Mouse (Mus musculus): ENCODE measurements around the gene Hist1h2ab.
A peak's percentile ranks its signal among the peaks of the same experiment; 100 is the strongest.

Gene Hist1h2ab

DNA sequence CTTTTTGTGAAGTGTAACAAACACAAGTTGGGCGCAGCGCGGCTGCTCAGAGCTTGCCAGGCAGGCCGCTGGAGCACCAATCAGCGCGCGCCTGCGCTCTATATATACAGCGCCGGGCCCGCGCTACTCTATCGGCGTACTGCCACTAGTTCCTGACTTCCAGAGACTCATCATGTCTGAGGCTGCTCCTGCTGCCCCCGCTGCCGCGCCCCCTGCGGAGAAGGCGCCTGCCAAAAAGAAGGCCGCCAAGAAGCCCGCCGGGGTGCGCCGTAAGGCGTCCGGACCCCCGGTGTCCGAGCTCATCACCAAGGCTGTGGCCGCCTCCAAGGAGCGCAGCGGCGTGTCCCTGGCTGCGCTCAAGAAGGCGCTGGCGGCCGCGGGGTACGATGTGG is 12.3 kb upstream of the Hist1h2ab start, which contains the start of gene Hist1h1c:
Gene Hist1h1c, plus strand, starts transcription at position 132 of the 392 bp plus-strand sequence.
- peak; percentile 93 for DNase-seq

DNA sequence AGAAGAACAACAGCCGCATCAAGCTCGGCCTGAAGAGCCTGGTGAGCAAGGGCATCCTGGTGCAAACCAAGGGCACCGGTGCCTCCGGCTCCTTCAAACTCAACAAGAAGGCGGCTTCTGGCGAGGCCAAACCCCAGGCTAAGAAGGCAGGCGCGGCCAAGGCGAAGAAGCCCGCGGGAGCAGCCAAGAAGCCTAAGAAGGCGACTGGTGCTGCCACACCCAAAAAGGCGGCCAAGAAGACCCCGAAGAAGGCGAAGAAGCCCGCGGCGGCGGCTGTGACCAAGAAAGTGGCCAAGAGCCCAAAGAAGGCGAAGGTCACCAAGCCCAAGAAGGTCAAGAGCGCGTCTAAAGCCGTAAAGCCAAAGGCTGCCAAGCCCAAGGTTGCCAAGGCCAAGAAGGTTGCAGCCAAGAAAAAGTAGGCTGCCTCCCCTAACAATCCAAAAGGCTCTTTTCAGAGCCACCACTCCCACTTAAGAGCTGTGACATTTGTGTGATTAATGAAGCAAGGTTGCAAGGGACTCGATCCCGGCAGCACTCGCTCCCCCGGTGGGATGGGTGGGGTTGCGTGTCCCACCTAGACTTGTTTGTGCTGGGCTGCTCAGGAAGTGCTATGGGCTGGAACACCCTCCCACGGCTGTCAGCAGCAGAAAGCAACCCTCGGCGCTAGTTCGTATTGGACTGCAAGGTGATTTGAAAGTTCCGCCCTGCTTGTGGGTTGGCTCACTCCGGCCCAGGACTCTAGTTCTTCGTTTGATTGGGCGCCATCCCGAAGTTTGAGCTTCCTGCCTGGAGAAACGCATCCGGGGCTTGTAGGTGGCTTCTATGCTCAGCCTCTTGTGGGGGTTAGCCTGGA is 11.6 kb upstream of the Hist1h2ab start:
- DNase-seq: peak; percentile 95

- no peak for DNase-seq
These were observed 11.0 kb upstream of the Hist1h2ab start for GRCm38 (mm10) chr13:23739922-23740252.

GRCm38 (mm10) chr13:23740256-23740840 is 10.6 kb upstream of the Hist1h2ab start:
- no peak for DNase-seq

GRCm38 (mm10) chr13:23740910-23741309 is 10.0 kb upstream of the Hist1h2ab start:
- DNase-seq: no peak

GRCm38 (mm10) chr13:23742007-23742406 is 8.9 kb upstream of the Hist1h2ab start:
- no peak for DNase-seq

- DNase-seq: no peak
These were observed 7.7 kb upstream of the Hist1h2ab start for GRCm38 (mm10) chr13:23743215-23743614.

DNA sequence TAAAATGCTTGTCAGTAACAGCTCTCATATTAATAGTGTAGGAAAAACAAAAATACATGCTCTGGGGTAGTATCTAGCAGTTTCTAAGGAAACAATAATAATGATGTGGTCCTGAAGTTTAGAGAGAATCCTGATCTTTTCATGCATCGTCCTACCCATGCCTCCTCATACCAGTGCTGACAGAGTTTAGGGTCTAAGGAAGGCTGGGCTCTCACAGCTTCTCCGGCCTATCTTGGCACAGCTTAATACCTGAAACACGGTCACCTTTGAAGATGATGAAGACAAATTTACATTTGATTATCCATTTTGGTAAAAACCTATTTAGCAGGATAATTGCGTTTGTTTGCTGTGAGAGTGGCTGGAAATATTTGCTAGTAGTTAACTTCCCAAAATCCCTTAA is 7.0 kb upstream of the Hist1h2ab start:
- no peak for DNase-seq

DNA sequence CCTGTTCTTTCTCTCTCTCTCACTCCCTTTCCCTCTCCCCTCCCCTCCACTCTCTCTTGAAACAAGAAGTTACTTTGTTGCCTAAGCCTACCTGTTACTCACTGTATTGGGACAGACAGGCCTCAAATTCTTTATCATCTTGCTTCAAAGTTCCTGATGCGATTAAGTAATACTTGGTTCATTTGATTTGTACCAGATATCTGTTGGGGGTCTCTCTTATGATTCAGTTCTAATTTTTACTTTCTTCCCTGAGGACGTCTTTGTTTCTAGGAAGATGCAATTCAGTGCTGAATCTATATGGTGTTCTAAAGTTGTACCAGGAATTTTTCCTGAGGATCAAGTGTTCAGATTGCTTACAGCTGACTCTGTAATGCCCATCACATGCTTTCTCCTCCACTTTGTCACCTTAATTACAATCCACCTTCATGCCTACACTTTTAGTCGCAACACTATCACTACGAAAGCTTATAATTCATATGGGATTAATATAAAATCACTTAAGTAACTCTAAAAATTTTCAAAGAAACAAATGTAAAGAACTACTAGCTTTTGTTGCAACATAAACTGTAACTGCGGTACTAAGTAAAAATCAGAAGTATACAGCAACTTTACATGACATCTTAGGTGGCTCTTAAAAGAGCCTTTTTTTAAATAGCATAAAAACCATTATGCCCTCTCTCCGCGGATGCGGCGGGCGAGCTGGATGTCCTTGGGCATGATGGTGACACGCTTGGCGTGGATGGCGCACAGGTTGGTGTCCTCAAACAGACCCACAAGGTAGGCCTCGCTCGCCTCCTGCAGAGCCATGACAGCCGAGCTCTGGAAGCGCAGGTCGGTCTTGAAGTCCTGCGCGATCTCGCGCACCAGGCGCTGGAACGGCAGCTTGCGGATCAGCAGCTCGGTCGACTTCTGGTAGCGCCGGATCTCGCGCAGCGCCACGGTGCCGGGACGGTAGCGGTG is 6.2 kb upstream of the Hist1h2ab start:
- DNase-seq: no peak

DNA sequence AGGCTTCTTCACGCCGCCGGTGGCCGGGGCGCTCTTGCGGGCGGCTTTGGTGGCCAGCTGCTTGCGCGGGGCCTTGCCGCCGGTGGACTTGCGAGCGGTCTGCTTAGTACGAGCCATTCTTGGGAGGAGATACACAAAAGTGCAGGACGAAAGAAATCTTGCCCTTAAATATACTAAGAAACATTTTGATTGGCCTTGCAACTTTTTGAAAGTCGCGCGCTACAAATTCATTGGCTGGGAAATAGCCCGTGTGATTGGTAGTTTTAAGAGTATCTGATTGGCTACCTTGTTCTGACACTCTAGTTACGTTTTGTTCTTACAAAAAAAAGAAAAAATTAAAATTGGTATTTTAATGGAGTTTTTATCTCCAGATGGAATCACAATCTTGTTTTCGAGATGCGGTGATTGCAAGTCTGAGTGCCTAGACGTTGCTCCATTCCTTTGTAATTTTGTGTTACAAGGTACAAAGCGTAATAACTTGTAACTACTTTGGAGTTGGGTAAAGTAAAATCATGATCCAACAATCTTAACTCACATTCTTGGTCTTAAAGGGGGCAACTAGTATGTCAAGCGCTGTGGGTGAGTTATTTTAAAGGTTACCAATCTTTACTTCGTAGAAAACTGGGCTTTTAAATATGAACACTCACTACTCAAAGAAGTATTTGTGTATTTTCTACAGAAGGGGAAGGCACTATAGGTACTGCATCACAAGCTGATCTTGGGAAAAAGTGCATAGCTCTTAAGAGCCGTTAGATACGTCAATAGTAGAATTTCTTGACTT is 5.4 kb upstream of the Hist1h2ab start, which contains the start of gene Hist1h3c:
Gene Hist1h3c, minus strand, starts transcription at position 222 of the 781 bp plus-strand sequence.
- peak; percentile 92 for DNase-seq

DNA sequence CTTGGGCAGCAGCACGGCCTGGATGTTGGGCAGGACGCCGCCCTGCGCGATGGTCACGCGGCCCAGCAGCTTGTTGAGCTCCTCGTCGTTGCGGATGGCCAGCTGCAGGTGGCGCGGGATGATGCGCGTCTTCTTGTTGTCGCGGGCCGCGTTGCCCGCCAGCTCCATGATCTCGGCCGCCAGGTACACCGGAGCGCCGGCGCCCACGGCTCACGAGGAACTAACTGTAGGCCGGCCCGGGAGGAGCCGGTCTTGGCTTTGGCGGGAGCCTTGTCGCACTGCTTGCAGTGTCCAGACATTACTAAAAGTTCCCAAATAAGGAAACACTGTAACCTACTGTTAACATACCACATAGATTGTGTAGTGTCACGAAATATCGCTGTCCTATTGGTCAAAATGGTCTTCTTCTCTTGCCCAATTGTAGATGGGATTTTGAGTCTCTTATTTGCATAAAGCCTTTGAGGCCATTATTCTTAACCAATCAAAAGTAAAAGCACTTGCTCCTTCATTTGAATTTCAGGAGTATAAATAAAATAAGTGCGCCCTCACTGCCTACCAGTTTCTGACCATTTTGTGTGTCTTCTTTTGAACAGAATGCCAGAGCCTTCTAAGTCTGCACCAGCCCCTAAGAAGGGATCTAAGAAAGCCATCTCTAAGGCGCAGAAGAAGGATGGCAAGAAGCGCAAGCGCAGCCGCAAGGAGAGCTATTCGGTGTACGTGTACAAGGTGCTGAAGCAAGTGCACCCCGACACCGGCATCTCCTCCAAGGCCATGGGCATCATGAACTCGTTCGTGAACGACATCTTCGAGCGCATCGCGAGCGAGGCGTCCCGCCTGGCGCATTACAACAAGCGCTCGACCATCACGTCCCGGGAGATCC is 4.5 kb upstream of the Hist1h2ab start, which contains the start of gene Hist1h2bb:
Gene Hist1h2bb, plus strand, starts transcription at position 534 of the 880 bp plus-strand sequence.
- DNase-seq: peak; percentile 70

DNA sequence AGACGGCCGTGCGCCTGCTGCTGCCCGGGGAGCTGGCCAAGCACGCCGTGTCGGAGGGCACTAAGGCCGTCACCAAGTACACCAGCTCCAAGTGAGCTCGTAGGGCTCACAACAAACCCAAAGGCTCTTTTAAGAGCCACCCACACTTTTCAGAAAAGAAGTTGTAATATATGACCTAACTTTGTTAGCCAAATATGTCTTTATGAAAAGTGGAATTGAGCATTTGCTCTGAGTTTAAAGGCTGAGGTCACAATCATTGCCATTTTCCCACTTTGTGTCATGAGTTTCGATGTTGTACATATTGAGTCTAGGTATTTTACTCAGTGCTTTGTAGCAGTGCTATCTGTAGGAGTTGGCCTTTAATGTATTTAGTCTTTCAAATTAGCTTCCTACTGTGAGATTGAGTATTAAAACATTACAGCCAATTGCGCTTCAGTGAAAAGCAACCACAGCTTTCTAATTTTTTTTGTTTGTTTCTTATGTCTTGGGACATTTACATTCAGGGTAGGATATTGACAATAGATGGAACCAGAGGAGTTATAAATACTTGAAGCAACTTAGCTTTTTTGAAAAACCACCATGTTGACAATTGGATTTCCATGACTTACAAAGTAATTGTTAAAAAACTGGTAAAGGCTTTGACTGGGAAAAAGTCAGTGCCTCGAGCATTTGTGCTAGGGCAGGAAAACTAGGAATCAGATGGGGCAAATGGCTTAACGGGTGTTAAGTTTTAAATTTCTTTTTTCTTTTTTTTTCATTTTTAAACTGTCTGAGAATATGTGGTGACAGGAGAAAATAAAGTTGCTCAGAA is 3.6 kb upstream of the Hist1h2ab start:
- DNase-seq: no peak

GRCm38 (mm10) chr13:23747892-23748288 is 3.0 kb upstream of the Hist1h2ab start:
- no peak for DNase-seq

DNA sequence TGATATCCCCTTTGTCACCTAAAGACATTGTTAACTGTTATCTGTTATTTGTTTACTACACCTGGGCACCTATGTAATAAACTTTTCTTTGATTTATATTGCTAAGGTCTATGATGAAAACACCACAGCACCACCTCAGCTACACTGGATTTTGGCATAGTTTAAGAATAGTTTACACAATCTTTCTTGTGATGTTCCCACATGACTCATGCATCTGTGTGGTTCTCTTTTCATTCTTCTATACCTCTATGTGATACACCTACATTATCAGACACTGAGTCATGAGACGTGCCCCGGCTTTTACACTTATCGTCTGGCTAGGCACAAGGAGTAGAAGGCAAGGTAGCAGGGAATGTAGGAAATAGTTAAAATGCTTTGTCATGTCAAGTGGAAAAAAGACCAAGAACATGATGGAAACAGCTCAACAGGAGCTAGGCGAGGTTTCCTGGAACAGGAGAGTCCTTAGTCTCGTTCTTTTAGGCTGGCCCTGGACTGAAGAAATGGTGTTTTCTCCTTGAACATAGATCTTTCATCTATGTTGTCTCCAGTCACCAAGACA is 1.3 kb upstream of the Hist1h2ab start:
- no peak for DNase-seq

- no peak for DNase-seq
These were observed 591 bp downstream of the Hist1h2ab start for GRCm38 (mm10) chr13:23751478-23751956.

GRCm38 (mm10) chr13:23752067-23752741 is 1.3 kb downstream of the Hist1h2ab start, which contains the start of gene Hist1h3b:
Gene Hist1h3b (plus strand): TSS chr13:23752267.
- DNase-seq: peak; percentile 95

GRCm38 (mm10) chr13:23752742-23753172 is 1.8 kb downstream of the Hist1h2ab start:
- no peak for DNase-seq

DNA sequence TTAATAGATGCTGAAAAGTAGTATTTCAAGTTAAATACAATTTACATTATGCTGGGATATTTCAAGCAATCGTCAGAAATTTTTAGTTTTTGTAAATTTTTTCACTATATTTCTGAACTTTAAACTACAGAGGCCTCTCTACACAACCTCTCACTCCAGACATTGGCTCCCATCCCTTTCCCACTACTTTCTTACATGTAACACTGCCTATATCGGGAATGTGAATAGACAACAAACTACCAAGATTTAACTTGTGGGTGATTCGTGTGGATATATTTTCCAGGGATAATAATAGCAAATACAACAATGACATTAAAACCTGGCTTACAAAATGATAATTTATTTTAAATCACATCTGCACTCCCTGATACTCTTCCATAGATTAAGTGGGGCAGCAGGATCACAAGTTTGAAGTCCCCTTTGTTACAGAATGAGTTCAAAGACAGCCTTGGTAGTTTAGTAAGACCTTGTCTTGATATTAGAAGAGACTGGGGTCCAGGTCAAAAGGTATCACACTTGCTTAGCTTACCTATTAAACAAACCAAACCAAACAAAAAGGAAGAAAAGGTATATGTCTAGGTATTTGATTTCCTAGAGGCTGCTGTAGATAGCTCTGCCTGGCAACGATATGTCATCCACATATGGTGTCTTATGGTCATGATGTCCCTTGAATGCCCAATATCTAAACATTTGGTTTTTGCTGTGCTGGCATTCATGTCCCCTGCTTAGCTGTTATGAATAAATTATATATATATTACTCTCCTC is 2.6 kb downstream of the Hist1h2ab start:
- DNase-seq: no peak
